Mouse (Mus musculus) intestine, embryonic 14.5 days (tissue): ENCODE data around the gene Isy1. TPM values are rescaled to one million over a fixed set of nuclear protein-coding genes. Genes with fewer than 3 reads are reported as not detected.
A peak's percentile ranks its signal among the peaks of the same experiment; 100 is the strongest.

Experiments used
- ATAC-seq: fragments of 200-750 bp; cut with Nextera tagmentation; replicated peaks from 2 replicates; pipeline ENCODE4 v1.8.0; 2017; ENCODE audit warnings: low read depth, moderate number of reproducible peaks, moderate TSS enrichment, moderate library complexity; ENCODE audit not compliant: low FRiP score, low TSS enrichment
- DNase-seq: peaks from one replicate; pipeline ENCODE4 v3.0.0-alpha.2; 2018; ENCODE audit warnings: low spot score
- H3K27ac ChIP-seq: fragments of 300-500 bp; sonication (generic); 2 replicates; pipeline ENCODE4 v1.5.1; 2014; ENCODE audit warnings: low read depth, mild to moderate bottlenecking, control low read depth
- H3K27me3 ChIP-seq: fragments of 300-500 bp; sonication (generic); replicated peaks from 2 replicates; pipeline ENCODE4 v1.6.1; 2014; ENCODE audit warnings: low read length, control low read depth; ENCODE audit not compliant: control insufficient read depth, insufficient read depth
- H3K36me3 ChIP-seq: fragments of 300-500 bp; sonication (generic); 2 replicates; pipeline ENCODE4 v1.6.1; 2014; ENCODE audit warnings: low read length, control low read depth; ENCODE audit not compliant: control insufficient read depth, insufficient read depth
- H3K4me1 ChIP-seq: fragments of 300-500 bp; sonication (generic); replicated peaks from 2 replicates; pipeline ENCODE4 v1.6.1; 2014; ENCODE audit warnings: low read length, control low read depth, mixed read lengths; ENCODE audit not compliant: control insufficient read depth, insufficient read depth
- H3K4me2 ChIP-seq: fragments of 300-500 bp; sonication (generic); 2 replicates; pipeline ENCODE4 v1.6.1; 2014; ENCODE audit warnings: low read length
- H3K4me3 ChIP-seq: fragments of 300-500 bp; sonication (generic); 2 replicates; pipeline ENCODE4 v1.5.1; 2014; ENCODE audit warnings: low read depth, low read length, control low read depth, mixed read lengths
- H3K9ac ChIP-seq: fragments of 300-500 bp; sonication (generic); 2 replicates; pipeline ENCODE4 v1.6.1; 2014; ENCODE audit warnings: mild to moderate bottlenecking, low read length
- H3K9me3 ChIP-seq: fragments of 300-500 bp; sonication (generic); 2 replicates; pipeline ENCODE4 v1.6.1; 2016; ENCODE audit warnings: low read length, control low read depth; ENCODE audit not compliant: control insufficient read depth
- WGBS: fragments of 180-500 bp; shearing (Covaris S2); extraction: QIAGEN DNeasy Blood & Tissue Kit; methylation state at CpG from one replicate; pipeline ENCODE4 v1.1.7; 2014; 5-methylcytosine and 5-hydroxymethylcytosine counted together
- polyA plus RNA-seq: library from polyadenylated mRNA; unstranded; fragments of >200 nt; fragmentation: Nextera tagmentation; extraction: Ambion mirVana; gene quantifications from 2 replicates; pipeline ENCODE4 v1.2.1, GENCODE M21; 2014

Gene Isy1
- 51.0 and 52.3 TPM in 2 replicates for polyA plus RNA-seq

DNA sequence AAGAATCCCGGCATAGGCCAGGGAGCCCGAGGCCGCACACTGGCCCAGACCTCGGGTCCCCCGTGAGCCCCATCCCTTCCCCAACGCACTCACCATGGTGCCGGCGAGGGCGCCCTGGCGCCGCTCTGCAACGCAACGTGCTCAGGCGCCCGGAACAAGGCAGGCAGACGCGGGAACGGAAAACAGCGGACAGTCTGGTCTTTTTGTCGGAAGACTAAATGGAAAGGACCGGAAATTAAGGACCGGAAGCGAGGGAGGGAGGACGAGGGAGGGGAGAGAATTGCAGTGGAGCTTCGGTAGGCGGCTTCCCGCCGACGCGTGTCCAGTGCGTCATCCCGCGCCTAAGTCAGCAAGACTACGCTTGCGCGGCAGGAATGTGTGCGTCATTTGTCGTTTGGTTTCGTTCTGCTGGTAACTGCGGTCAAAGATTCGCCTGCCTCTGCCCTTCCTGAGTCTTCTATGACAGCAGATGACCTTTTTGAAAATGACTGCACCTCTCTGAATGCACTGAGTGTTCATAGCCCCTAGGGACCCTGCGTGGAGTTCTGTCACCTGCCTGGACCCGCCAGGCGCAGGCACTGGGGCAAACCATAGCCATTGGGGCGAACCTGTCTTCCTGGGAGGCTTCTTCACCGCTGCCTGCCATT lies at the start of gene Isy1:
Gene Isy1, minus strand, starts transcription at position 248 of the 647 bp plus-strand sequence.
- peak within 1 kb of the TSS; percentile 89 for H3K9ac ChIP-seq
- peak; percentile 93 for ATAC-seq

DNA sequence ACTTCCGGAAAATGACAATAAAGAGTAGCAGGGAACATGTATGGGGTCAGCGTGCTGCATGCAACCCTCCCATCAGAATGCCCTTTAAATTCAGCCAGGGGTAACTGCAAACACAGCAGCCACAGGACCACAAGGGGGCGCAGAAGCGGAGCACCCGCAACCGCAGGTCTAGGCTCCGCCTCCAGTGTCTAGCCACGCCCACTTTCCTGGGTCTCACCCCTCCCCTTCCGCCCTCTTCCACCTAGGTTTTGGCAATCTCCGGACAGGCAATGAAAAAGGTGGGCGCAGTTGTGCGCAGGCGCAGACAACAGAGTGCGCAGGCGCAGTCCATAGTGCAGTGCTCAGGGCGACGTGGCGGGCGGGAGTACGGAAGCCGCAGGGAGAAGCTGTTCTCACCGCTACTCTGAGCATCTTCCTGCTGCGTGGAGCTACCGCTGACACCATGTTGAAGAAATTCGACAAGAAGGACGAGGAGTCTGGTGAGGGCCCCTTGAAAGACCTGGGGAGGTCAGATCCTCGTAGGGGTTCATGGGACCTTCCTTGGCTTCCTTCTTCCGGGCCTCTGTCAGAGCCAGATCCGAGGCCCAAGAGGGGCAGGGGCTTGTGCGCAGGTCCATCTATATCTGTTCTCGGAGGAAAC lies 49.1 kb upstream of the Isy1 start, which contains the start of gene Copg1:
Gene Copg1, plus strand, starts transcription at position 221 of the 640 bp plus-strand sequence.
- Histone ChIP-seq H3K4me2 (peak within 1 kb of the TSS; percentile 84), H3K9me3 (no peaks in the 10 kb centered on the region), H3K36me3 (peaks cover 38% of the 10 kb centered on the region), H3K4me1 (peaks cover 8% of the 10 kb centered on the region), H3K9ac (peak within 1 kb of the TSS; percentile 86), H3K4me3 (peak within 1 kb of the TSS; percentile 85), H3K27me3 (no peaks in the 10 kb centered on the region), H3K27ac (peak within 1 kb of the TSS; percentile 74; the same call in 1 of the 2 replicates)
- peak; percentile 92 for ATAC-seq
- peak; percentile 100 for DNase-seq
- WGBS: under 1% methylated on average over 31 of the region's 31 CpGs

More for the DNA sequence above, at the start of gene Isy1:
- Histone ChIP-seq H3K9me3 (no peaks in the 10 kb centered on the region), H3K27me3 (no peaks in the 10 kb centered on the region), H3K4me3 (peak within 1 kb of the TSS; percentile 84), H3K36me3 (peaks cover 43% of the 10 kb centered on the region), H3K27ac (peak within 1 kb of the TSS; percentile 92), H3K4me1 (peaks cover 8% of the 10 kb centered on the region; the same call in 1 of the 2 replicates), H3K4me2 (peak within 1 kb of the TSS; percentile 90)
- peak; percentile 98 for DNase-seq
- under 1% methylated on average over 46 of the region's 46 CpGs for WGBS

DNA sequence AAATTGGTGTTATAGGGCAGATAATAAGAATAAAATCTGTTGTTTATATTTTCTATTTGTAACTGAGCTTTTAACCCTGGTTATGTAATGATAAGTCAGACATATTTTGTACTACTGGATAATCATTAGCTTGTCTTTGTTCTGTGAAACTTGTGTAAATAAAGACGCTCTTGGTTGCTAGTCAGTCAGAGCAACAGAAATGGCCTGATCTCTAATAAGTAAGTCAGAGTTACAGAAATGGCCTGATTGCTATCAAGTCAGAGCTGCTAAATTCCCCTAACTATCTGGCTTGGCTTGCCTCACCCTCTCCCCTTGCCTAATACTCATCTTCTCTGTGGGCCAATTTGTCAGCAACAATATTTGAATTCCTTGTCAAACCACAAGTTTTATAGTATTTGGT lies 48.1 kb upstream of the Isy1 start:
- peaks cover 28% of the 10 kb centered on the region for H3K36me3 ChIP-seq
- no peak overlapping the region for H3K4me3 ChIP-seq
- DNase-seq: no peak
- no peak overlapping the region for H3K9ac ChIP-seq
- peaks cover 8% of the 10 kb centered on the region for H3K4me1 ChIP-seq
- no peaks in the 10 kb centered on the region for H3K27me3 ChIP-seq
- 69% methylated on average over 1 of the region's 1 CpGs for WGBS
- ATAC-seq: no peak
- H3K9me3 ChIP-seq: no peaks in the 10 kb centered on the region
- no peak overlapping the region for H3K4me2 ChIP-seq
- H3K27ac ChIP-seq: no peak overlapping the region

DNA sequence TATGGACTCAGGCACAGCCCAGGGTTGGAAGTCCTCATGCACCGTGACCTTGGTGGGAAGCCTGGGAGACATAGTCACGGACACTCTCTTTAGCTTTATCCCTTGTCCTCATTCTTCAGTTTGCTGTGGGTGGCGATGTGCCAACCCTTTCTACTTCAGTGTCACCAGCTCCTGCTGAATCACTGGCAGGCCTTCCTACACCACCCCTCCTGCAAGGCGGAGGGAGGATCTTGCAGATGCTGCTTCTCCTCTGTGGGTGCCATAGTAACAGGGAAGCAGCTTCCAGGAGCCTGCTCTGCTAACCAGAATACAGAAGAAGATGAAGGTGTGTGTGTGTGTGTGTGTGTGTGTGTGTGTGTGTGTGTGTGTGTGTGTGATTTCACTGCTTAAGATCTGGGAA lies 44.2 kb upstream of the Isy1 start:
- DNase-seq (no peak), ATAC-seq (no peak)
- no peaks in the 10 kb centered on the region for H3K4me1 ChIP-seq
- no peaks in the 10 kb centered on the region for H3K9me3 ChIP-seq
- H3K4me3 ChIP-seq: no peak overlapping the region
- no peaks in the 10 kb centered on the region for H3K36me3 ChIP-seq
- H3K4me2 ChIP-seq: no peak overlapping the region
- H3K27ac ChIP-seq: no peak overlapping the region
- no peak overlapping the region for H3K9ac ChIP-seq
- H3K27me3 ChIP-seq: no peaks in the 10 kb centered on the region
- WGBS: 58% methylated on average over 4 of the region's 4 CpGs

DNA sequence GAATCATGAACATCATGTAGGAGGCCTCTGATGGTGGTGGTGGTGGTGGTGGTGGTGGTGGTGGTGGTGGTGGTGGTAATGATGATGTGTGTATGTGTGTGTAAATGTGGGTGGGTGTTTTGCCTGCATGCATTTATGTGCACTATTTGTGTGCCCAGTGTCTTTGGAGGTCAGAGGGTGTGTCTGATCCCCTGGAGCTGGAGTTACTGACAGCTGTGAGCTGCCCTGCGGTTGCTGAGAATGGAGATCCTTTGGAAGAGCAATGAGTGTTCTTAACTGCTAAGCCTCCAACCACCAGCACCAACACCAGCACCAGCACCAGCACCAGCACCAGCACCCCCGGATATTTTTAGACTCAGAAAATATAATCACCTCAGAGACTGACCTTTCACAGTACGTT lies 43.6 kb upstream of the Isy1 start:
- H3K27ac ChIP-seq: no peak overlapping the region
- no peaks in the 10 kb centered on the region for H3K36me3 ChIP-seq
- DNase-seq: no peak
- no peaks in the 10 kb centered on the region for H3K4me1 ChIP-seq
- H3K27me3 ChIP-seq: no peaks in the 10 kb centered on the region
- WGBS: 79% methylated on average over 3 of the region's 3 CpGs
- H3K4me2 ChIP-seq: no peak overlapping the region
- no peaks in the 10 kb centered on the region for H3K9me3 ChIP-seq
- H3K9ac ChIP-seq: no peak overlapping the region
- ATAC-seq: no peak
- H3K4me3 ChIP-seq: no peak overlapping the region

DNA sequence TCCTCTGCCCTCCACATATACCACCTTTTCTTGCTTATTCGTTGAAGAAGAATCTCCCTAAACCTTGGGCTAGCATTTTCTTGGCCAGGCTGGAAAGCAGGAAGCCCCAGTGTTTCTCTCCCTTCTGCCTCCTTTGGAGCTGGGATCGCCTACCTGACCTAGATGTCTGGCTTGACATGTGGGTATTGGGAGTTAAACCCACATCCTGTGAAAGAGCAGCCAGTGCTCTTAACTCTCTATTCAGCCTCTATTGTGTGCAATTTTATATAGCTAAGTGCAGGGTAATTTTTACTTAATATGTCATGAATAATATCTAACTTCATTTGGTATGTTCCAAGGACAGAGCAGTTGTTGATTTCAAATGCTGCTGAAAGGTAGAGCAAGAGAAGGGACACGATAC lies 41.0 kb upstream of the Isy1 start:
- H3K27ac ChIP-seq: no peak overlapping the region
- H3K9ac ChIP-seq: no peak overlapping the region
- no peaks in the 10 kb centered on the region for H3K27me3 ChIP-seq
- H3K9me3 ChIP-seq: no peaks in the 10 kb centered on the region
- ATAC-seq: no peak
- no peaks in the 10 kb centered on the region for H3K4me1 ChIP-seq
- no peaks in the 10 kb centered on the region for H3K36me3 ChIP-seq
- no peak overlapping the region for H3K4me3 ChIP-seq
- 72% methylated on average over 3 of the region's 3 CpGs for WGBS
- no peak overlapping the region for H3K4me2 ChIP-seq
- DNase-seq: no peak

DNA sequence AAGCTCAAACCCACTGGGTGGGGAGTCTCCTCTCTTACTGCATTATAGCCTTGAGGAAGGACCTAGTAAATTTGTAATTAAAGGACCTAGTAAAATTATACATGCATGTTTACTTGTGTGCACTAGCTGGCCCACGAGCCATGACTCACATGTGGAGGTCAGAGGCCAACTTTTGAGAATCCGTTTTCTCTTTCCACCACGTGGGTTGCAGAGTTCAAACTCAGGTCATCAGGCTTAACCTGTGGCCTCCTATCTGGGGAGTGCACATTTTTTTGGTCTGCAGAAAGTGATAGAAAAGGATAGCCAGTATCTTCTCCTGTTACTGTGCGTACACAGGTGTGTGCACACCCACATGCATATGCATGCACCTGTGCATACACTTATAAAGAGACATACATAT lies 40.4 kb upstream of the Isy1 start:
- ATAC-seq: no peak
- no peak overlapping the region for H3K4me2 ChIP-seq
- H3K4me3 ChIP-seq: no peak overlapping the region
- no peak overlapping the region for H3K27ac ChIP-seq
- 18% methylated on average over 4 of the region's 4 CpGs for WGBS
- no peaks in the 10 kb centered on the region for H3K36me3 ChIP-seq
- H3K9ac ChIP-seq: no peak overlapping the region
- no peaks in the 10 kb centered on the region for H3K27me3 ChIP-seq
- DNase-seq: no peak
- H3K9me3 ChIP-seq: no peaks in the 10 kb centered on the region; the same call in 1 of the 2 replicates
- H3K4me1 ChIP-seq: no peaks in the 10 kb centered on the region

DNA sequence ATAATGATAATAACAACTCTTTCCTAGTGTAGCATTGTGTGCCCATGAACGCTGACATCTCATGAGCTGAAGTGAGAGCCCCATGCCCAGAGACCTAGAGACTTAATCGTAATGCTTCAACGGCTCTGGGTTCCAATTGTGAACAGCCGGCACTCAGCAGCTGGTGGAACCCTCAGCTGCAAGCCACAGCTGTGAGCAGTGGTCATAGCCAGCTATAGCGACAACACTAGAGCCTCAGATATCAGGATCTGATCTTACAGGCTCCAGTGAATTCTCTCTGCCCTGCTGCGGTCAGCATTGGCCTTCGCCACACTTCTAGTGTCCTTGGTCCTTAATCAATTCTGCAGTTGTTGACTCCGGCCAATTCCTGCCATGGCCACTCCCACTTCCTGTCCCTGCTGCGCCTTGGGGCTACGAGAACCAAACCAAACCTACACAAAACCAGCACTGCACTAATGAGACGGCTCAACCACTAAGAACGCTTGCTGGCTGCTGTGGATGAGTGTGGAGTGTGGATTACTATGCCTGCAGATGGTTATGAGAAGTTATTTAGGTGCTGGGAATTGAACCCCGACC lies 37.6 kb upstream of the Isy1 start:
- Histone ChIP-seq H3K4me2 (no peak overlapping the region), H3K4me3 (no peak overlapping the region), H3K27me3 (no peaks in the 10 kb centered on the region), H3K36me3 (no peaks in the 10 kb centered on the region), H3K9me3 (no peaks in the 10 kb centered on the region; the same call in 1 of the 2 replicates), H3K9ac (no peak overlapping the region), H3K27ac (no peak overlapping the region), H3K4me1 (no peaks in the 10 kb centered on the region)
- no peak for DNase-seq
- WGBS: 74% methylated on average over 13 of the region's 13 CpGs
- no peak for ATAC-seq
